Comparison of ENCODE assay signal across 8 mouse cellular contexts in genomic region chr14:40949730-40950614, GRCm38 (mm10). TPM values are rescaled to one million over a fixed set of nuclear protein-coding genes. Genes with fewer than 3 reads are reported as not detected.
DNase-seq lines count a peak whose midpoint lies in the region; ATAC-seq and TF ChIP-seq lines count a peak whose summit lies in the region.
"Had no signal": no experiment of that assay in that cellular context is flagged by ENCODE, and none has a peak within 500 bp of the region (broad histone marks: within the 10 kb centered on the region; RNA-seq: fewer than 3 reads in every experiment).

No protein-coding gene starts in this region.

- H3K4me3 ChIP-seq in layer of hippocampus, adult 2 months, result no peak overlapping the region
- H3K4me3 ChIP-seq: midbrain, embryonic 12.5 days had no signal

- no peak for DNase-seq in layer of hippocampus, adult 2 months (ENCODE audit: low spot score in 2 of 2)
- no peak for DNase-seq in layer of hippocampus, adult 9-11 months
- peak; percentile 77 for DNase-seq in CD4-positive helper T cell, adult 2 months (ENCODE audit: low read depth, low spot score)
- DNase-seq in brain, adult 2 months (ENCODE audit: low read depth, low spot score), result peak; percentile 75
- DNase-seq in adrenal gland, adult 8-10 months, result no peak
- no peak for DNase-seq in testis, postnatal 10 days (ENCODE audit: low spot score)

- ATAC-seq in megakaryocyte, adult 5-6 weeks (ENCODE audit: poor library complexity, severe bottlenecking), result 0 out of 2 replicates have a peak, but pooled peaks have one; percentile 7

- TF ChIP-seq CTCF in layer of hippocampus, adult 2 months (conservative IDR thresholded peaks at IDR 0.05), result no peak

- peak overlapping the region; percentile 93 for H3K27ac ChIP-seq in layer of hippocampus, adult 2 months
- H3K27ac ChIP-seq: midbrain, embryonic 12.5 days had no signal

RNA-seq across cellular contexts. Expression of gene Tspan14, which starts 16.6 kb away (rescaled TPM):
- 10 to 100 TPM; 27.0 to 30.0 TPM for total RNA-seq in layer of hippocampus, adult 2 months (2021)
- total RNA-seq in megakaryocyte, adult 5-6 weeks (2015), result 60.6 and 66.0 TPM in 2 replicates
- total RNA-seq in megakaryocyte, adult 5-6 weeks (2017), result 72.4 and 76.5 TPM in 2 replicates
- total RNA-seq in adrenal gland, adult 8-10 months (2022), result 10 to 100 TPM; 31.2 to 34.6 (median 33.0) TPM

RNA-seq across cellular contexts. Expression of gene Sh2d4b, which starts 56.9 kb away (rescaled TPM):
- 1 to 10 TPM; 2.0 to 2.1 TPM for total RNA-seq in layer of hippocampus, adult 2 months (2021)
- 0.30 and 0.31 TPM in 2 replicates for total RNA-seq in megakaryocyte, adult 5-6 weeks (2015)
- 0.18 and 0.28 TPM in 2 replicates for total RNA-seq in megakaryocyte, adult 5-6 weeks (2017)
- total RNA-seq in adrenal gland, adult 8-10 months (2022), result 1 to 10 TPM; 1.6 to 2.7 (median 2.4) TPM

Comparison
In these comparisons a context has a peak if more than half of its experiments do, and no peak if none do; other contexts are left out.
1. DNase-seq: peak in CD4-positive helper T cell, adult 2 months (single experiment) and brain, adult 2 months (single experiment); none in layer of hippocampus, adult 2 months (0 of 2), layer of hippocampus, adult 9-11 months (single experiment), adrenal gland, adult 8-10 months (single experiment) and testis, postnatal 10 days (single experiment).